Mouse (Mus musculus) liver, embryonic 14.5 days (tissue): ENCODE data around the gene Sirt7.

ENCODE experiments used
- CTCF ChIP-seq: IDR thresholded peaks from 2 replicates; pipeline ENCODE4 v1.5.1; 2016; ENCODE audit warnings: antibody characterized with exemption, low read depth, control low read depth
- EP300 ChIP-seq: IDR thresholded peaks from 2 replicates; pipeline ENCODE4 v1.6.1; 2016; ENCODE audit warnings: antibody characterized with exemption, low read depth

GRCm38 (mm10) chr11:120582268-120582981 lies 42.6 kb downstream of the Sirt7 start:
- TF ChIP-seq CTCF: peak; percentile 71
- TF ChIP-seq EP300: no peak
